Mouse (Mus musculus) kidney, embryonic 16.5 days (tissue): ENCODE measurements around the gene Txndc15. TPM values are rescaled to one million over a fixed set of nuclear protein-coding genes. Genes with fewer than 3 reads are reported as not detected.
"Not testable (repeated sequence)": the region's sequence is repeated elsewhere in the genome, so short reads cannot be mapped to it uniquely, and the experiment has no call there.

Experiments
- ATAC-seq: fragments of 200-750 bp; cut with Nextera tagmentation; 2 replicates; pipeline ENCODE4 v1.8.0; 2017; ENCODE audit warnings: moderate TSS enrichment; ENCODE audit not compliant: low FRiP score, low TSS enrichment
- H3K27ac ChIP-seq: fragments of 300-500 bp; sonication (generic); 2 replicates; pipeline ENCODE4 v1.5.1; 2014; ENCODE audit warnings: low read length
- H3K27me3 ChIP-seq: fragments of 300-500 bp; sonication (generic); 2 replicates; pipeline ENCODE4 v1.6.1; 2014; ENCODE audit warnings: low read length, control low read depth, mixed read lengths; ENCODE audit not compliant: insufficient read depth
- H3K36me3 ChIP-seq: fragments of 300-500 bp; sonication (generic); 2 replicates; pipeline ENCODE4 v1.6.1; 2014; ENCODE audit warnings: low read length, control low read depth, mixed read lengths; ENCODE audit not compliant: insufficient read depth
- H3K4me1 ChIP-seq: fragments of 300-500 bp; sonication (generic); 2 replicates; pipeline ENCODE4 v1.6.1; 2014; ENCODE audit warnings: low read length, control low read depth, mixed read lengths; ENCODE audit not compliant: insufficient read depth
- H3K4me2 ChIP-seq: fragments of 300-500 bp; sonication (generic); replicated peaks from 2 replicates; pipeline ENCODE4 v1.6.1; 2014; ENCODE audit warnings: low read depth, low read length
- H3K4me3 ChIP-seq: fragments of 300-500 bp; sonication (generic); 2 replicates; pipeline ENCODE4 v1.5.1; 2014; ENCODE audit warnings: mild to moderate bottlenecking, low read length
- H3K9ac ChIP-seq: fragments of 300-500 bp; sonication (generic); replicated peaks from 2 replicates; pipeline ENCODE4 v1.6.1; 2014; ENCODE audit warnings: low read length
- H3K9me3 ChIP-seq: fragments of 300-500 bp; sonication (generic); 2 replicates; pipeline ENCODE4 v1.6.1; 2016; ENCODE audit warnings: low read length, control low read depth
- WGBS: fragments of 180-500 bp; shearing (Covaris S2); extraction: QIAGEN DNeasy Blood & Tissue Kit; methylation state at CpG from one replicate; pipeline ENCODE4 v1.1.7; 2014; 5-methylcytosine and 5-hydroxymethylcytosine counted together
- polyA plus RNA-seq: library from polyadenylated mRNA; unstranded; fragments of >200 nt; fragmentation: Nextera tagmentation; extraction: Ambion mirVana; gene quantifications from 2 replicates; pipeline ENCODE4 v1.2.1, GENCODE M21; 2015

Gene Txndc15
- polyA plus RNA-seq, 1 experiment from 2014 or later = 99.7 TPM

DNA sequence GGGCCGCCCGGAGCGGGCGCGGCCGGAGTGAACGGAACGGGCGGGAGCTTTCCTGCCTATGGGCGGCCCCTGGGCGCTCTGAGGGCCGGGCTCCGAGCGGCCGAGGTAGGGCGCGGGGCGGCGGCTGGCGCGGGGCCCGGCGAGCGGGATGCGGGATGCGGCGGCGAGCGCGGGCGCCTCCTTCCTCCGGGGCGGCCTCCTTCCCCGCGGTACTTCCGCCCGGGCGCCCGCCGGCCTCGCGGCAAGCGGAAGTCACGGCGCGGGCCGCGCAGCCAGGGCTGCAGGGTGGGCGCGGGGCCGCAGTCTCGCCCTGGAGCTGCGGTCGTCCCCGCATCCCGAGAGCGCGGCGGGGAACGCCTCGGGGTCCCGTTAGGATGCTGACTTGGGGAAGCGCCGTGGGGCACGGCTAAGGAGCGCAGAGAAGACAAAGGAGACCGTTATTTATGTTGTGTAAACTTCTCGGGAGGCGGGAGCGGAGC lies 21.2 kb upstream of the Txndc15 start:
- Histone ChIP-seq H3K27me3 (no peaks in the 10 kb centered on the region), H3K4me2 (peak overlapping the region; percentile 86), H3K27ac (peak overlapping the region; percentile 98), H3K9me3 (no peaks in the 10 kb centered on the region), H3K4me1 (peaks cover 16% of the 10 kb centered on the region), H3K9ac (peak overlapping the region; percentile 100), H3K36me3 (no peaks in the 10 kb centered on the region), H3K4me3 (peak overlapping the region; percentile 98)
- peak; percentile 76 for ATAC-seq
- WGBS = 0% methylated on average over 38 of the region's 70 CpGs

DNA sequence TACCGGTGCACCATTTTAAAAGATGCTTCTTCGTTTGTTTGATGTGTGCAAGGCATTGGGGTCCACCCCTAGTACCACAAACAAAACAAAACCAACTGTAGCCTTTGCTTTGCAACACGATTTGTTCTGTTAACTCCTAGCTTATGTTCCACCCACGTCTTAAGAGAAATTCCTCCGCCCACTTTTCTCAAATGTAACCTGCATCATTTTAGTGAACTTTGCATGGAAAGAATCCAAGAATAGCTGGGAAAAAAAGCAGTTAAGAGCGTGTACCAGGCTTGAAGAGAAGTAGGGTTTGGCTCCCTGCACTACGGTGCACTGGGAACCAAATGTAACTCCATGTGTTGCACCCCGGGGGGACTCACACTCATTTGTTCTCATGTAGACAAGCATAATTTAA lies 20.3 kb upstream of the Txndc15 start:
- ATAC-seq = no peak
- H3K4me3 ChIP-seq = peak overlapping the region; percentile 98
- H3K27me3 ChIP-seq = no peaks in the 10 kb centered on the region
- H3K4me2 ChIP-seq = peak overlapping the region; percentile 86
- peak overlapping the region; percentile 100 for H3K9ac ChIP-seq
- H3K27ac ChIP-seq = 0 out of 2 replicates have a peak overlapping the region, but pooled peaks have one; percentile 98
- H3K4me1 ChIP-seq = peaks cover 16% of the 10 kb centered on the region
- 8% methylated on average over 8 of the region's 8 CpGs for WGBS
- peaks cover 8% of the 10 kb centered on the region for H3K36me3 ChIP-seq
- H3K9me3 ChIP-seq = no peaks in the 10 kb centered on the region

DNA sequence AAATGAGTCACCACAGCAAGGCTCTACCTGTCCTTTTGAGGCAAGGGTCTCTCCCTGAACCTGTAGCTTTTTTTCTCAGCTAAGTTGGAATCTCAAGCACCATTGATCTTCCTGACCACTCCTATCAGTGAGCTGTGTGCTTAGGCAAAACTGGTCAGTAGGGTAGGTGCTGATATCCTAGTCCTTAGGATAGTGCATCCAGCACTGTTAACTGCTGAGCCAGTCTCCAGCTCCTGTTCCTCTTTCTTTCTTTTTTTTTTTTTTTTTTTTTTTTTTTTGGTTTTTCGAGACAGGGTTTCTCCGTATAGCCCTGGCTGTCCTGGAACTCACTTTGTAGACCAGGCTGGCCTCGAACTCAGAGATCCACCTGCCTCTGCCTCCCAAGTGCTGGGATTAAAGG lies 18.5 kb upstream of the Txndc15 start:
- Histone ChIP-seq H3K36me3 (peaks cover 24% of the 10 kb centered on the region), H3K4me1 (peaks cover 16% of the 10 kb centered on the region)
- H3K9me3 ChIP-seq, H3K27ac ChIP-seq, H3K4me2 ChIP-seq, H3K9ac ChIP-seq, H3K4me3 ChIP-seq, H3K27me3 ChIP-seq, ATAC-seq: not testable (repeated sequence)
- WGBS = no CpG with 5 or more reads among the region's 3 CpGs

DNA sequence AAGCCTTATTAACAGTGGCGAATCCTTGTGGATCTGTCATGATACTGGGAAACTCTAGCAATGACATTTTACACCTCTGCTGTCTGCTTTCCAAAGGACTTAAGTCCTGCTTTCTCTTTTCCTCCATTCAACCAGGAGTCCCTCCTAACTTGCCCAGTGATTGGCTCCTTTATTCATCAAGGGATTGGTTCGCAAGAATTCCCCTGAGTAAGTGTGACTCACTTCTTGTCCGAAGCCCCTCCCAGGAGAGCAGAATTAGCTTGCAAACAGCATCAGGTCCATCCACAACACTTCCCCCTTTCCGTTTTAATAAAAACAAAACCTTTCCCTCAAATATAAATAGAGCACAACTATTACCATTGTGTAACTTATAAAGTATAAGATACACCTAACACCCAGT lies 10.1 kb upstream of the Txndc15 start:
- no peak for ATAC-seq
- Histone ChIP-seq H3K36me3 (peaks cover 43% of the 10 kb centered on the region), H3K27ac (no peak overlapping the region), H3K9ac (no peak overlapping the region), H3K4me1 (no peaks in the 10 kb centered on the region), H3K27me3 (no peaks in the 10 kb centered on the region), H3K4me3 (no peak overlapping the region), H3K9me3 (0 out of 2 replicates have a peak, but pooled peaks cover 7% of the 10 kb centered on the region), H3K4me2 (no peak overlapping the region)
- WGBS = 90% methylated on average over 4 of the region's 4 CpGs

DNA sequence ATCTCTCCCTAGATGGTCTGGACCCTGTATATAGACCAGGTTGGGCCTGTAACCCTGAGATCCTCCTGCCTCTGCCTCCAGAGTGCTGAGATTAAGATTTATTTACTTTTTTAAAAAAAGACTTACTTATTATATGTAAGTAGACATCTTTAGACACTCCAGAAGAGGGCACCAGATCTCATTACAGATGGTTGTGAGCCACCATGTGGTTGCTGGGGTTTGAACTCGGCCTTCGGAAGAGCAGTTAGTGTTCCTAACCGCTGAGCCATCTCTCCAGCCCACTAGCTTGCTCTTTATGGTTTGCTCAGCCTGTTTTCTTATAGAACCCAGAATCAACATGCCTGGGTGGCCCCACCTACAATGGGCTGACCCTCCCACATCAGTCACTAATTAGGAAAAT lies 1.6 kb upstream of the Txndc15 start:
- Histone ChIP-seq H3K27ac (no peak overlapping the region), H3K4me1 (peaks cover 9% of the 10 kb centered on the region; the same call in 1 of the 2 replicates), H3K27me3 (no peaks in the 10 kb centered on the region), H3K4me2 (no peak overlapping the region), H3K9me3 (no peaks in the 10 kb centered on the region), H3K9ac (no peak overlapping the region), H3K36me3 (no peaks in the 10 kb centered on the region), H3K4me3 (no peak overlapping the region)
- 87% methylated on average over 3 of the region's 3 CpGs for WGBS
- ATAC-seq = no peak

DNA sequence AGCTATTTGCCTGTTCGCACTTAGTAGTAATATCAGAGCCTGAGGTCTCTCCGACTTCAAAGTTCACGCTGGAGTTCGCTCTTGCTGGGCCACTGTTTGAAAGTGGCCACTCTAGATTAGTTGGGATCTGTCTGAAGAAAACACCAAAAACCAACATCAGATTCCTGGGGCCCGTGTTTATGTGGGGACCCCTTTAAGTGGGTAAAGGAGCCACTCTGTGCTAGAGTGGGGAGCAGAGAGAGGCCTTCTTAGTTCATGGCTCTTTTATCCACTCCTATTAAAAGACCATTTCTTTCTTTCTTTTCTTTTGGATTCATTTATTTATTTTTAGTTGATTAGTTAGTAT lies 690 bp downstream of the Txndc15 start:
- H3K9me3 ChIP-seq = no peaks in the 10 kb centered on the region
- H3K4me2 ChIP-seq = peak overlapping the region; percentile 66
- H3K36me3 ChIP-seq = peaks cover 18% of the 10 kb centered on the region
- H3K4me3 ChIP-seq = peak overlapping the region; percentile 80
- H3K4me1 ChIP-seq = peaks cover 6% of the 10 kb centered on the region; the same call in 1 of the 2 replicates
- H3K27me3 ChIP-seq = no peaks in the 10 kb centered on the region
- 1% methylated on average over 5 of the region's 5 CpGs for WGBS
- H3K27ac ChIP-seq = peak overlapping the region; percentile 88
- no peak for ATAC-seq
- H3K9ac ChIP-seq = peak overlapping the region; percentile 89

DNA sequence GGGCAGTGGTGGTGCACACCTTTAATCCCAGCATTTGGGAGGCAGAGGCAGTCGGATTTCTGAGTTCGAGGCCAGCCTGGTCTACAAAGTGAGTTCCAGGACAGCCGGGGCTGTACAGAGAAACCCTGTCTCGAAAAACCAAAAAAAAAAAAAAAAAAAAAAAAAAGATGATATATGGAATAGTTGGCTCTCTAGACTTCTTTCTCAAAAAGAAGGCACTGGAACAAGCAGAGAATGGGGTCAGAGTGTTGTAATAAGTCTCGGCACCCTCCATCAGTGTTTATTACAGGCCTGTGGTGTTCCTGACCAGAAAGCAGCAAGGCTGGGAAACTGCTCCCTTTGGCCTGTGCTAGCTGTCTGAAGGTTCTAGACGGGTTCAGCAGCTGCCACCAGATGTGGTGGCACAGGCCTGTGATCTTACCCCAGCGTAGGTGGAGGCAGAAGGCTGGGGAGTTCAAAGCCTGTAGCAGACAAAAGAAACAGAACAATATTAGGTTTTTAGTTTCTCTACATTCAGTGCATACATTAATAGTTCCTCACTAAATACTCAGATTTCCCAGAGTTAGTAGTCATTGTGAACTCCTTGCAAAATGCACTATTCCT lies 1.6 kb downstream of the Txndc15 start:
- Histone ChIP-seq H3K36me3 (peaks cover 20% of the 10 kb centered on the region), H3K9me3 (no peaks in the 10 kb centered on the region), H3K27ac (no peak overlapping the region), H3K9ac (0 out of 2 replicates have a peak overlapping the region, but pooled peaks have one; percentile 43), H3K4me1 (peaks cover 6% of the 10 kb centered on the region; the same call in 1 of the 2 replicates), H3K4me3 (0 out of 2 replicates have a peak overlapping the region, but pooled peaks have one; percentile 80), H3K4me2 (peak overlapping the region; percentile 66; the same call in 1 of the 2 replicates), H3K27me3 (no peaks in the 10 kb centered on the region)
- ATAC-seq = no peak
- 79% methylated on average over 7 of the region's 7 CpGs for WGBS

DNA sequence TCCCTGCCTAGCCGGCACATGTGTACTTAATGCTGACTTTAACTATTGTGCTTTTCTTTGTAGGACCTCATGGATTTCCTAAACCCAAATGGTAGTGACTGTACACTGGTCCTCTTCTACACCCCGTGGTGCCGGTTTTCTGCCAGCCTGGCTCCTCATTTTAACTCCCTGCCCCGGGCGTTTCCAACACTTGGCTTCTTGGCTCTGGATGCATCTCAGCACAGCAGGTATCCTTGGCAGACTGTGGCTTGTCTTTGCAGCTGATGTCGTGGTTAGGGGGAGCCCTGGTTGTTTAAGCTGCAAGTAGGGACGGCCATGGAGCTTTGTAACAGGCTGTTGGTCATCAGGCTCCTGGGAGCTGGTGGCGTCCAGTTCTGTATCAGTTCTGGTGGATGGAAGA lies 7.1 kb downstream of the Txndc15 start:
- Histone ChIP-seq H3K4me1 (no peaks in the 10 kb centered on the region), H3K27ac (no peak overlapping the region), H3K36me3 (peaks cover 36% of the 10 kb centered on the region), H3K4me3 (no peak overlapping the region), H3K4me2 (no peak overlapping the region), H3K9ac (no peak overlapping the region), H3K9me3 (no peaks in the 10 kb centered on the region), H3K27me3 (no peaks in the 10 kb centered on the region)
- ATAC-seq = no peak
- WGBS = 78% methylated on average over 8 of the region's 8 CpGs

DNA sequence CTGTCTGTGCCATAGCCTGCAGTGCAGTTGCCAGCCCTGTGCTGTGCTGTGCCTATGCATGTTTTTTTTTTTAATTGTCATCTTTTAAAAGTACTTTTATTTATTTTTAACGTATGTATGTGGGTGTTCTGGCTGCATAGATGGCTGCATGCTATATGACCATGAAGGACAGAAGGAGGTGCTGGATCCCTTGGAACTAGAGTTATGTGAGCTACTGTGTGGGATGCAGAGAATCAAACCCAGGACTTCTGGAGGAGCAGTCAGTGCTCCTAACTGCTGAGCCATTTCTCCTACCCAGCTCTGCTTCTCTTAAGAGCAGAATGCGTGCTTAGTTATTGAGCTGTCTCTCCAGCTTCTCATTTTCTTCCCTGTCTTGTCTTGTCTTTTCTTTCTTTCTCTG lies 7.5 kb downstream of the Txndc15 start:
- no peak for ATAC-seq
- H3K27me3 ChIP-seq = no peaks in the 10 kb centered on the region
- 93% methylated on average over 2 of the region's 2 CpGs for WGBS
- no peaks in the 10 kb centered on the region for H3K4me1 ChIP-seq
- H3K9ac ChIP-seq = no peak overlapping the region
- H3K36me3 ChIP-seq = peaks cover 36% of the 10 kb centered on the region
- H3K4me2 ChIP-seq = no peak overlapping the region
- no peaks in the 10 kb centered on the region for H3K9me3 ChIP-seq
- no peak overlapping the region for H3K4me3 ChIP-seq
- no peak overlapping the region for H3K27ac ChIP-seq

DNA sequence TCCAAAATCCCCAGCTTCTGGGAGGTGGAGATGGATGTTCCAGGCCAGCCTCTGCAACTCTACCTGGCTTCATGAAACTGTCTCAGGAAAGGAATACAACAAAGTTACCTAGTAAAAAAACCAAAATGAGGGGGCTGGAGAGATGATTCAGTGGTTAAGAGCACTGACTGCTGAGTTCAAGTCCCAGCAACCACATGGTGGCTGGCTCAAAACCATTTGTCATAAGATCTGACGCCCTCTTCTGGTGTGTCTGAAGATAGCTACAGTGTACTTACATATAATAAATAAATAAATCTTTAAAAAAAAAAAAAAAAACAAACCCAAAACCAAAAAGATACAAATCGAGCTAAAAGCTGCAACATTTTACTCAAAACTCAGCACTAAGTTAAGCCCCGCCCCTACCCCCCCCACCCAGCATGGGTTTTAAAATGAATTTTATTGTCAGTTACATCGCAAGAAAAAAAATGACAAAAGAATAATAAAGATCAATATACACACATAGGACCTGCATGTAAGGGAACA lies 12.2 kb downstream of the Txndc15 start:
- H3K4me1 ChIP-seq = no peaks in the 10 kb centered on the region
- H3K27me3 ChIP-seq = no peaks in the 10 kb centered on the region
- peak overlapping the region; percentile 53 for H3K4me2 ChIP-seq
- H3K27ac ChIP-seq = peak overlapping the region; percentile 96
- WGBS = 11% methylated on average over 4 of the region's 4 CpGs
- peak overlapping the region; percentile 71 for H3K9ac ChIP-seq
- H3K9me3 ChIP-seq = no peaks in the 10 kb centered on the region
- ATAC-seq = no peak
- H3K4me3 ChIP-seq = peak overlapping the region; percentile 56
- H3K36me3 ChIP-seq = peaks cover 15% of the 10 kb centered on the region
